Mouse (Mus musculus): ENCODE results near the gene Spint2.
A peak's percentile ranks its signal among the peaks of the same experiment; 100 is the strongest.

The Spint2 gene

DNA sequence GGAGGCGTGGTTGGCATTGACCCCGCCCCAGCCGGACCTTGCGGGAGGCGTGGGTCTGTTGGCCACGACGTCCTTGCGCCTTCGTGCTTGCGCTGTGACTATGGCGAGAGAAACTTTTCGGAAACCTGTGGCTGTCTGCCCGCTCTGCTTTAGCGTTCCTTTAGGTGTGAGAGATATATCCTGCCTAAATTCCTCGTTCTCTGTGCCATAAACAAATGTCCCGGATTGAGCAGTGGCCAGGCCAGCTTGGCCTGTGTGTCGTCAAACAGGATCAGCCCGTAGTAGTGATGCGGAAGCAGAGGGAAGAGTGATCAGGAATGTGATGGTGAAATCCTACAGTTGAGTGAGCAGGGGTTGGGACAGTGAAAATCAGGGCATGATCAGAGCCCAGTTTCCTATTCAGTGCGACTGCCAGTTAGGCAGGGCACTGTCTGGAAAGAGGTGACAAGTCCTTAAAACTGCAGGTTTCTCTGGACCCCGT is 402 bp upstream of the Spint2 start:
- no peak for DNase-seq (ENCODE audit: low read depth, low spot score)

DNA sequence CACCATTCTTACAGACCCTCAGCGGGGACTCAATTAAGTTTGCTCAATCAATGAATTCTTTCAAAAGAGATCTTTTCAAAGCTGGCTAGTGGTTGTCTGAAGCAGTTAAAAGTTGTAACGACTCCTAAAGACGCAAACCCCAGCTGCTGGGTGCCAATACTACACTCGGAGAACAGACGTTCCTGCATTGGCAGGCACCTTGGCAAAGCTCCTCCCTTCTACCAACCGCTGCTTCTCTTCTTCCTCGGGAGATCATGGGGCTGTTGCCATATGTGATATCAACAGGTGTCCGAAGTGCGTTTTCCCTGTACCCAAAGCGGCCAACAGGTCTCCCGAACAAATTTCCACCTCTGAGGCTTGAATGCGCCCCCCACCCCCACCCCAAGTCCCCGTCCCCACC is 911 bp downstream of the Spint2 start:
- no peak for DNase-seq (ENCODE audit: low read depth, low spot score)

- no peak for DNase-seq (ENCODE audit: low read depth, low spot score)
These were observed 1.8 kb downstream of the Spint2 start for GRCm38 (mm10) chr7:29279924-29280323.

DNA sequence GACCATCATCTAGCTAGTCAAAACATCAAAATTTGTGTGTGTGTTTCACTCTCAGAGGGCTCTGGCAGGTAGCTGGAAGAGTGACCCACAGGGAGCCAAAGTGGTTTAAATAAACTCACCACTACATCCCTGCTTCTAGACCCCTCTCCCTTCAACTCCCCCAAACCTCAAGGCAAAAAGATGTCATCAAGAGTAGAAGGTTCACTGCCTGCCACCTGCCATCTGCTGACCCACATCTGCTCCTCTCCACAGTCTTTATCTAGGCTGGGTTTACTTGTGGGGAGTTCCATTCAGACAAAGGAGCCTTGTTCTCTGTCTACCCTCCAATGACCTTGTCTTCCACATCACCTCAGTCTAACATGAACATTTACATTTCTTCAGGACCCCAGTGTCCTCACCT is 2.5 kb downstream of the Spint2 start:
- no peak for DNase-seq (ENCODE audit: low read depth, low spot score)

- DNase-seq (ENCODE audit: low read depth, low spot score): no peak
These were observed 4.2 kb downstream of the Spint2 start for GRCm38 (mm10) chr7:29277510-29277909.

GRCm38 (mm10) chr7:29276715-29277114 is 5.0 kb downstream of the Spint2 start:
- no peak for DNase-seq (ENCODE audit: low read depth, low spot score)

GRCm38 (mm10) chr7:29271687-29272465 is 9.8 kb downstream of the Spint2 start:
- DNase-seq (ENCODE audit: low read depth, low spot score): no peak

- DNase-seq (ENCODE audit: low read depth, low spot score): no peak
These were observed 11.3 kb downstream of the Spint2 start for GRCm38 (mm10) chr7:29270445-29270844.

- no peak for DNase-seq (ENCODE audit: low read depth, low spot score)
These were observed 14.8 kb downstream of the Spint2 start for GRCm38 (mm10) chr7:29266931-29267330.

DNA sequence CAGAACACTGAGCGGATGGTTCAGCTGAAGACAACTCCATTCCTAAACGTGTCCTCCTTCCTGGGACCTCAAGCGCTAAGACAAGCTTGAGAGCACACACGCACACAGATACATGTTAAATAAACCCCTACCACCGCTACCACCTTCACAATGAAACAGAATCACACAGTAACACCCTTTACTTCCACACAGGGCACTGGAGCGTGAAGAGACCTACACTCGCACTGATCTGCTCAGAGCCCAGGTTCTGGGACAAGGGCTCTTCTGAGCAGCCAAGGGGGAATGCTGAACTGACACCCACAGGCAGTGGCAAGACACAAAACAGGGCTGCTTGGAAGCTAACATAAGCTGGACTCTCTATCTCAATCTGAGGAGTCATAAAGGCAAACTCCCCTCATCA is 16.1 kb downstream of the Spint2 start:
- DNase-seq (ENCODE audit: low read depth, low spot score): no peak

DNA sequence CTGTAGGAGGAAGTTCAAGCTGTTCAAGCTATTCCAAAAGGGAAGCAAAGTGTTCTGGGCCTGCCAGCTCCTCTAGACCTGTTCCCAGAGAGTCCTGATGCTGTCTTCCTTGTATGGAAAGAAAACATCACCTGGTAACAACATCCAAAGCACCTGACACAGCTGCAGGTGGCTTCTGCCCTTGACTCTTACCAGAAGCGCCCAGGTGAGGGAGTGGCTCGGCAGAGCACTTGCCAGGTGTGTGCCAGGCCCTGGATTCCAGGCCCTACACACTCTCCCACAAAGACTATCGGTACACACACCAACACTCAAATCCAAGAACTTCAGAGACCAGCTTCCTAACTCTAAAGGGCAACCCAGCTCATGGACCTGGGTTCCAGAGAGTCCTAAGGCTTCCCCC is 17.9 kb downstream of the Spint2 start:
- no peak for DNase-seq (ENCODE audit: low read depth, low spot score)

- DNase-seq (ENCODE audit: low read depth, low spot score): no peak
These were observed 19.6 kb downstream of the Spint2 start for GRCm38 (mm10) chr7:29262151-29262550.

DNA sequence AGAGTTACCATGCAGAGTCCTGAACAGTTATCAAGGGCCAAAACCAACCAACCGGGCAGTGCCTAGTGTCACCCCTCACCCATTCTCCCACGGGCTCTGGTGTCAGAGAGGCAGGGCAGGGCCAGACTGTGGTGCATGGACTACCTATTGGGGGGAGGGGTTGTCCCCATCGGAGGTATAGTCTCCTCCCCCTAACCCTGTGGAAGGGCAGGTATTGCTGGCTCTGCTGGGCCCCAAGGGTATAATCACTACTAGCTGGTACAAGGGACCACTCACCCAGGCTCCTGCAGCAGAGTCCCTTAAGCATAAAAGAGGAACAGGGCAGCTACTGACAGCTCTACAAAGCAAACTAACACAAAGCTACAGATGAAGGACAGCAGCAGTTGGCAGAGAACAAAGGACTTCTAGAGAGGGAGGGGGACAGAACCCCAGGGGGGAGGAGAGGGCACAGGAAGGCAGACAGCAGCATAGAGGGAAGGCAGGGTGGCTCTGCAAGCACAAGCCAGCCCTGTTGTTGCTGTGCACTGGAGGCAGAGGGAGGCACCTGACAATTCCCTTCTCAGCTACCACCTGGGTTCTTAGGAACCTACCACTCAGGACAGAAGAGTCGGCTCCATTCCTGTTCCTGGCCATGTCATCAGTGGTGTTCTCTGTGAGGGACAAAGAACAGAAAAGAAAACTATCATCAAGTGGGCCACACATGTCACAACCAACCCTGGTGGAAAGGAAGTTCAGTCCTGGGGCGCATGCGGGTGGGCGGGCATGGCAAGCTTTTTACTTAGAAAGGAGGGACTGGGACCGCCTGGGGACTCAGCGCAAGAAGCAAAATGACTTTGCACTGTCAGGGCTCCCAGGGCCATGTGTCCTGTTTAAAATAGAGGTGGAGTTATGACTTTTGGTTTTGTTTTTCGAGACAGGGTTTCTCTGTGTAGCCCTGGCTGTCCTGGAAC is 21.7 kb downstream of the Spint2 start:
- DNase-seq (ENCODE audit: low read depth, low spot score): no peak

DNA sequence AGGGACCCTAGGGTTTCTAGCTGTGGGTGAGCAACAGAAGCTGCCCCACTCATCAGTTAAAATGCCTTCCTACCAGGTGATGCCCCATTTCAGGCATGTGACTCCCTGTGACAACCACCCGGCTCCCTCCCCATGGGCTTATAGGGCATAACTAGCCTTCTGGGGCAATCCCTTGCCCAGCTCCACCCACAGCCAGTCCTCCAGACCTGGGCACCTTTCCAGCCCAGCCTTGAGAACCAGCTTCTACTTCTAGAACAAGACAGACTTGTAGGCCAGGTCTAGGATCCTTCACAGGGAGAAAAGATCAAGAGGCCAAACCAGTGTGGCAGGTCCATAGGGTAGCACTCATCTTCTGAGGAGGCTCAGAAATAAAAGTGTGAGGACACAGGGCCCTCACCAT is 24.3 kb downstream of the Spint2 start:
- DNase-seq (ENCODE audit: low read depth, low spot score): no peak

GRCm38 (mm10) chr7:29255875-29256274 is 25.8 kb downstream of the Spint2 start:
- no peak for DNase-seq (ENCODE audit: low read depth, low spot score)

GRCm38 (mm10) chr7:29253842-29254241 is 27.9 kb downstream of the Spint2 start:
- DNase-seq (ENCODE audit: low read depth, low spot score): no peak

GRCm38 (mm10) chr7:29251166-29251565 is 30.5 kb downstream of the Spint2 start:
- DNase-seq (ENCODE audit: low read depth, low spot score): no peak

- no peak for DNase-seq (ENCODE audit: low read depth, low spot score)
These were observed 33.4 kb downstream of the Spint2 start, which contains the start of gene 2200002D01Rik for GRCm38 (mm10) chr7:29248261-29248841. Gene 2200002D01Rik (minus strand): TSS chr7:29248466.

GRCm38 (mm10) chr7:29247706-29248105 is 34.0 kb downstream of the Spint2 start:
- DNase-seq (ENCODE audit: low read depth, low spot score): no peak

DNA sequence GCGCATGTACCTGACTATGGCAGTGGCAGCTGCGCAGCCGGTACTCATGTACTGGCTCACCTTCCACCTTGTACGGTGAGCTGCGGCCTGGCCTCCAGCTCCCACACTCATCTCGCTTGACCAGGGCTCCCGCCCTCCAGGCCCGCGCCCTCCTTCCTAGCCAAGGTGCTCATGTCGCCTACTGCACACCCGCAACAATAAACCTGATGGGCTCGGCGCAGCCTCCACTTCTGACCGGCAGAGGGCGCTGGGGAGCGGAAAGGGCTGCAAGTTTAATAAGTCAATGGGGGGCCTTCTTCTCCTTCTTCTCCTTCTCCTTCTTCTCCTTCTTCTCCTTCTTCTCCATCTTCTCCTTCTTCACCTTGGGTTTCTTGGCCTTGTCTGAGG is 34.4 kb downstream of the Spint2 start:
- peak; percentile 55 for DNase-seq (ENCODE audit: low read depth, low spot score)

DNA sequence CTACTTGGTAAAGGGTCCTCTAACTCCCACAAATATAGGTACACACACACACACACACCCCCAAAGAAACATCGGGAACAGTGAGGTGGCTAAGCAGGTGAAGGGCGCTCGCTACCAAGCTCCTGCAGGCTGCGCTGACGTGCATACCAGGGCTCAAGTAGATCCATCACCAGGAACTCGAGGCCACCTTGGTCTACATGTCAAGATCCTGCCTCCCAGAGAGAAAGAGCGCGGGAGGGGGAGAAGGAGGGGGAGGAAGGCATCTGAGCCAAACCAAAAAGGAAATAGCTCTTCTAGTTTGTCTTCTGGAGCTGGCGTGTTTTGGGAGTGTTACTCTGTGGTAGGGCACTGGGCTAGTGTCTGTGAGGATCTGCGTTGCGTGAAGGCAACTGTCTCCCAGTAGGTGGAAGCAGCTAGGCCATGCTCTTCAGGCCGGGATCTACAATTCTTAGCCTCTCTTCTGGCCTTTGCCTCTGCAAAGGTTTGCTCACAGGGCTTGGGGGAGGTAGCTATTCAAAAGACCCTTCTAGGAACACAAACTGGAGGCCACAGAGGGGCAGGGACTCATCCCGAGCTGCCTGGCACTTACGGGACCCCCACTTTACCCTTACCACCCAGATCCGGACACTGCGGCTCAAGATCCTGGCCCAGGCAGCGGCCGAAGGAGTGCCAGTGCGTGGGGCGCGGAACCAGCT is 34.9 kb downstream of the Spint2 start:
- DNase-seq (ENCODE audit: low read depth, low spot score): no peak

Measured in retina, postnatal 7 days (tissue).